Mouse (Mus musculus): ENCODE measurements around the gene Phb.

GRCm38 (mm10) chr11:95688515-95688914 is 21.8 kb downstream of the Phb start:
- TF ChIP-seq CTCF (IDR thresholded peaks at IDR 0.05; ENCODE audit: low read depth, low read length): no peak
- TF ChIP-seq POLR2A (IDR thresholded peaks at IDR 0.05; ENCODE audit: borderline replicate concordance, low read depth, low read length): no peak
